Mouse (Mus musculus): Measurements from ENCODE around the gene Serpinb1c. TPM values are rescaled to one million over a fixed set of nuclear protein-coding genes. Genes with fewer than 3 reads are reported as not detected.

Serpinb1c gene
- polyA plus RNA-seq, 1 experiment = 0.08 TPM

DNA sequence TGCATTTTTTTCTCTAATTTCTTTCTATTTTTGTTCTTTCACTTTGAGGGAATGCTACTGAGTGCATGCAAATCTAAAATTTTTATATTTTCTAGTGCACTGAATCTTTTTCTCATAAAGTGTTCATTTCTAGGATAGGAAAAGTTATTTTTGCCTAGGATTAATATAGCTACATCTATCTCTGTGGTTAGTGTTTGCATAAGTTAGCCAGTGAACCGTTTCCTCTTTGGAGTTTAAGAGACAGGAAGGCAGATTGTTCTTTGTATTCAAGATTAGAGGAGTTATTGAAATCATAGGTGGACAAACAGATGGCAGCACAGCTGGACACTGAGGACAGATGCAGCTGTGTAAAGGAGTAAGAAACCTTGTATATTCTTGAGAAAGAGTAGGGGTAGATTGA lies 58.7 kb downstream of the Serpinb1c start:
- H3K4me3 ChIP-seq = no peak overlapping the region
- no peaks in the 10 kb centered on the region for H3K27me3 ChIP-seq (ENCODE audit: control insufficient read depth, insufficient read depth, insufficient read length)
- no peak for TF ChIP-seq TCF12 (IDR thresholded peaks at IDR 0.05; ENCODE audit: insufficient read depth, poor library complexity, severe bottlenecking)
- no peak for TF ChIP-seq CEBPB (IDR thresholded peaks at IDR 0.05; ENCODE audit: insufficient read depth, poor library complexity, severe bottlenecking)
- no peaks in the 10 kb centered on the region for H3K79me2 ChIP-seq (ENCODE audit: control insufficient read depth, insufficient read depth)
- peaks cover 5% of the 10 kb centered on the region for H3K36me3 ChIP-seq (ENCODE audit: control insufficient read depth, insufficient read depth)
- no peak overlapping the region for H3ac ChIP-seq (ENCODE audit: control insufficient read depth, insufficient read length)
- no peak overlapping the region for H3K4me2 ChIP-seq (ENCODE audit: low read depth)

GRCm38 (mm10) chr13:32834513-32834912 lies 63.5 kb downstream of the Serpinb1c start:
- TF ChIP-seq E2F4 (IDR thresholded peaks at IDR 0.05; ENCODE audit: insufficient read depth) (no peak), TCF3 (IDR thresholded peaks at IDR 0.05; ENCODE audit: insufficient read length, low read depth) (no peak), POLR2AphosphoS2 (IDR thresholded peaks at IDR 0.05; ENCODE audit: insufficient read length, low read depth) (no peak), MYOD1 (IDR thresholded peaks at IDR 0.05; ENCODE audit: control insufficient read depth in 1 of 3, insufficient read length in 2 of 3, low read depth in 2 of 3) (no peak), POLR2A (IDR thresholded peaks at IDR 0.05; ENCODE audit: insufficient read length, low read depth) (no peak), MAX (IDR thresholded peaks at IDR 0.05; ENCODE audit: low read depth) (no peak), USF1 (IDR thresholded peaks at IDR 0.05; ENCODE audit: low read depth) (no peak), CEBPB (IDR thresholded peaks at IDR 0.05; ENCODE audit: insufficient read depth, poor library complexity, severe bottlenecking) (no peak), SRF (IDR thresholded peaks at IDR 0.05; ENCODE audit: control insufficient read depth, insufficient read length, low read depth) (no peak), REST (IDR thresholded peaks at IDR 0.05; ENCODE audit: insufficient read depth, insufficient read length) (no peak), MYOG (IDR thresholded peaks at IDR 0.05; ENCODE audit: control insufficient read depth in 1 of 3, insufficient read depth in 1 of 3, insufficient read length in 2 of 3, low read depth in 2 of 3) (no peak)
- Histone ChIP-seq H3K36me3 (ENCODE audit: control insufficient read depth, insufficient read depth) (no peaks in the 10 kb centered on the region), H3ac (ENCODE audit: control insufficient read depth, insufficient read length) (no peak overlapping the region), H3K27me3 (ENCODE audit: control insufficient read depth, insufficient read depth, insufficient read length) (no peaks in the 10 kb centered on the region), H3K79me2 (ENCODE audit: control insufficient read depth, insufficient read depth) (no peaks in the 10 kb centered on the region), H3K4me3 (no peak overlapping the region), H3K4me2 (ENCODE audit: low read depth) (no peak overlapping the region)

DNA sequence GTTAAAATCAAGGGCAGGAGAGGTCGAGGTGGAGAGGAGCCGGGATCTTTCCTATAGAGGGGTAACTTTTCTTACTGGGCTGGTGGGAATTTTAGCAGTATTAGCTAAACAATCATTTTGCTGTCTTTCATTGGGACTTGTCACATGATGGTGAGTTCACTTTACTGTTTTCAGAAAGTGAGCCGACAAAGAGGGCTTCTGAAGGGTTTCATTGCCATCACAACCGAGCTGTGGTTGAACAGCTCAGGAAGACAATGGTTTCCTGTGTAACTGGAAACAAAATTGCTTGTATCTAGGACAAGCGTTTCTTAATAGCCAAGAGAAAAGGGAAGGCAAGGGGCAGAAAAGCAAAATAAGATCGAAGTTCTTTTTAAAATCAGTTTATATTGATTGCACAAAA lies 64.8 kb downstream of the Serpinb1c start:
- Histone ChIP-seq H3ac (ENCODE audit: control insufficient read depth, insufficient read length) (no peak overlapping the region), H3K4me2 (ENCODE audit: low read depth) (no peak overlapping the region), H3K79me2 (ENCODE audit: control insufficient read depth, insufficient read depth) (no peaks in the 10 kb centered on the region), H3K36me3 (ENCODE audit: control insufficient read depth, insufficient read depth) (no peaks in the 10 kb centered on the region), H3K27me3 (ENCODE audit: control insufficient read depth, insufficient read depth, insufficient read length) (no peaks in the 10 kb centered on the region), H3K4me3 (no peak overlapping the region)
- TF ChIP-seq USF1 (IDR thresholded peaks at IDR 0.05; ENCODE audit: low read depth) = no peak
- no peak for TF ChIP-seq E2F4 (IDR thresholded peaks at IDR 0.05; ENCODE audit: insufficient read depth)
- no peak for TF ChIP-seq MYOD1 (IDR thresholded peaks at IDR 0.05; ENCODE audit: control insufficient read depth in 1 of 3, insufficient read length in 2 of 3, low read depth in 2 of 3)
- TF ChIP-seq REST (IDR thresholded peaks at IDR 0.05; ENCODE audit: insufficient read depth, insufficient read length) = no peak
- TF ChIP-seq POLR2A (IDR thresholded peaks at IDR 0.05; ENCODE audit: insufficient read length, low read depth) = no peak
- no peak for TF ChIP-seq TCF3 (IDR thresholded peaks at IDR 0.05; ENCODE audit: insufficient read length, low read depth)
- TF ChIP-seq MAX (IDR thresholded peaks at IDR 0.05; ENCODE audit: low read depth) = no peak
- no peak for TF ChIP-seq TCF12 (IDR thresholded peaks at IDR 0.05; ENCODE audit: insufficient read depth, poor library complexity, severe bottlenecking)
- no peak for TF ChIP-seq CEBPB (IDR thresholded peaks at IDR 0.05; ENCODE audit: insufficient read depth, poor library complexity, severe bottlenecking)
- TF ChIP-seq POLR2AphosphoS2 (IDR thresholded peaks at IDR 0.05; ENCODE audit: insufficient read length, low read depth) = no peak
- TF ChIP-seq MYOG (IDR thresholded peaks at IDR 0.05; ENCODE audit: control insufficient read depth in 1 of 3, insufficient read depth in 1 of 3, insufficient read length in 2 of 3, low read depth in 2 of 3) = no peak

DNA sequence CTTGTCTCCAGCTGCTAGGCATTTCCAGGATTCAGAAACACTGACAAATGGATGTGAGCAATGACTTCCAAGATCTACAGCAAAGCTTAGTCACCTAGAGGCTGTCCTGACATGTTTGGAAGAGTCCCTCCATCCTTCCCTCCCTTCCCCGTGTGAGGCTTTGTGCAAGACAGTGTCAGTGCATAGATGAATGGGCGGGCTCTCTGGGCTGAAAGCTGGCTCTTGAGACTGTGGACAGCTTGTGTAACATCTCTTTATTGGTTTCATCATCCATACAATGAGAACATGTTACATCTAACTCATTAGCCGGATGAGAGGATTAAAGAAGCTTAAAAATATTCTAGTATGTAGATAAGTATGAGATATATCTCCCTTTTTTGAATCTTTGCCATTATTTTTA lies 65.2 kb downstream of the Serpinb1c start:
- TF ChIP-seq CEBPB (IDR thresholded peaks at IDR 0.05; ENCODE audit: insufficient read depth, poor library complexity, severe bottlenecking) = no peak
- Histone ChIP-seq H3K36me3 (ENCODE audit: control insufficient read depth, insufficient read depth) (no peaks in the 10 kb centered on the region), H3K4me2 (ENCODE audit: low read depth) (no peak overlapping the region), H3ac (ENCODE audit: control insufficient read depth, insufficient read length) (no peak overlapping the region), H3K27me3 (ENCODE audit: control insufficient read depth, insufficient read depth, insufficient read length) (no peaks in the 10 kb centered on the region), H3K4me3 (no peak overlapping the region), H3K79me2 (ENCODE audit: control insufficient read depth, insufficient read depth) (no peaks in the 10 kb centered on the region)

GRCm38 (mm10) chr13:32831505-32832273 lies 66.3 kb downstream of the Serpinb1c start:
- TF ChIP-seq POLR2AphosphoS2 (IDR thresholded peaks at IDR 0.05; ENCODE audit: insufficient read length, low read depth) (no peak), E2F4 (IDR thresholded peaks at IDR 0.05; ENCODE audit: insufficient read depth) (no peak), MAX (IDR thresholded peaks at IDR 0.05; ENCODE audit: low read depth) (no peak), CEBPB (IDR thresholded peaks at IDR 0.05; ENCODE audit: insufficient read depth, poor library complexity, severe bottlenecking) (no peak), REST (IDR thresholded peaks at IDR 0.05; ENCODE audit: insufficient read depth, insufficient read length) (no peak), TCF12 (IDR thresholded peaks at IDR 0.05; ENCODE audit: insufficient read depth, poor library complexity, severe bottlenecking) (no peak), MYOG (IDR thresholded peaks at IDR 0.05; ENCODE audit: control insufficient read depth in 1 of 3, insufficient read depth in 1 of 3, insufficient read length in 2 of 3, low read depth in 2 of 3) (no peak), SRF (IDR thresholded peaks at IDR 0.05; ENCODE audit: control insufficient read depth, insufficient read length, low read depth) (no peak), TCF3 (IDR thresholded peaks at IDR 0.05; ENCODE audit: insufficient read length, low read depth) (no peak), MYOD1 (IDR thresholded peaks at IDR 0.05; ENCODE audit: control insufficient read depth in 1 of 3, insufficient read length in 2 of 3, low read depth in 2 of 3) (no peak), USF1 (IDR thresholded peaks at IDR 0.05; ENCODE audit: low read depth) (no peak), POLR2A (IDR thresholded peaks at IDR 0.05; ENCODE audit: insufficient read length, low read depth) (no peak)
- no peak overlapping the region for H3ac ChIP-seq (ENCODE audit: control insufficient read depth, insufficient read length)
- H3K79me2 ChIP-seq (ENCODE audit: control insufficient read depth, insufficient read depth) = no peaks in the 10 kb centered on the region
- H3K4me2 ChIP-seq (ENCODE audit: low read depth) = no peak overlapping the region
- H3K27me3 ChIP-seq (ENCODE audit: control insufficient read depth, insufficient read depth, insufficient read length) = no peaks in the 10 kb centered on the region
- no peak overlapping the region for H3K4me3 ChIP-seq
- no peaks in the 10 kb centered on the region for H3K36me3 ChIP-seq (ENCODE audit: control insufficient read depth, insufficient read depth)

Other genes with a start within 250 kb of the Serpinb1c start
- 31.1 TPM for gene Mylk4, start 114.3 kb downstream of the Serpinb1c start, polyA plus RNA-seq (2012; fragmentation: generic; extraction: Trizol)
- 22.4 TPM for gene Wrnip1, start 96.2 kb downstream of the Serpinb1c start, polyA plus RNA-seq (2012; fragmentation: generic; extraction: Trizol)
- gene D930007J09Rik, start 95.4 kb downstream of the Serpinb1c start, polyA plus RNA-seq (2012; fragmentation: generic; extraction: Trizol) = not detected
- 85.1 TPM for gene Serpinb1a, start 47.0 kb downstream of the Serpinb1c start, polyA plus RNA-seq (2012; fragmentation: generic; extraction: Trizol)
- 1.4 TPM for gene Serpinb6b, start 67.0 kb upstream of the Serpinb1c start, polyA plus RNA-seq (2012; fragmentation: generic; extraction: Trizol)
- gene Serpinb9, start 105.0 kb upstream of the Serpinb1c start, polyA plus RNA-seq (2012; fragmentation: generic; extraction: Trizol) = 7.2 TPM
- 0.79 TPM for gene Serpinb9b, start 129.2 kb upstream of the Serpinb1c start, polyA plus RNA-seq (2012; fragmentation: generic; extraction: Trizol)
- gene Serpinb1b, start 180.4 kb upstream of the Serpinb1c start, polyA plus RNA-seq (2012; fragmentation: generic; extraction: Trizol) = 1.6 TPM

Measured in myocyte (in vitro differentiated cells).